Mouse (Mus musculus) liver, embryonic 13.5 days (tissue): ENCODE results near the gene Baiap2l2. TPM values are rescaled to one million over a fixed set of nuclear protein-coding genes. Genes with fewer than 3 reads are reported as not detected.
A peak's percentile ranks its signal among the peaks of the same experiment; 100 is the strongest.

Experiments
- ATAC-seq: fragments of 200-750 bp; cut with Nextera tagmentation; 2 replicates; pipeline ENCODE4 v1.8.0; 2017; ENCODE audit warnings: low read depth, mild to moderate bottlenecking, moderate number of reproducible peaks, moderate library complexity
- DNase-seq: peaks from one replicate; pipeline ENCODE4 v3.0.0; 2022
- H3K27ac ChIP-seq: fragments of 300-500 bp; sonication (generic); 2 replicates; pipeline ENCODE4 v1.5.1; 2015; ENCODE audit warnings: moderate library complexity, mild to moderate bottlenecking, inconsistent platforms
- H3K27me3 ChIP-seq: fragments of 300-500 bp; sonication (generic); 2 replicates; pipeline ENCODE4 v1.6.1; 2015; ENCODE audit warnings: mild to moderate bottlenecking, inconsistent platforms
- H3K36me3 ChIP-seq: fragments of 300-500 bp; sonication (generic); 2 replicates; pipeline ENCODE4 v1.6.1; 2015; ENCODE audit warnings: mild to moderate bottlenecking, inconsistent platforms
- H3K4me1 ChIP-seq: fragments of 300-500 bp; sonication (generic); replicated peaks from 2 replicates; pipeline ENCODE4 v1.6.1; 2015; ENCODE audit warnings: inconsistent platforms
- H3K4me2 ChIP-seq: fragments of 300-500 bp; sonication (generic); 2 replicates; pipeline ENCODE4 v1.6.1; 2015; ENCODE audit warnings: inconsistent platforms, mild to moderate bottlenecking, moderate library complexity
- H3K4me3 ChIP-seq: fragments of 300-500 bp; sonication (generic); replicated peaks from 2 replicates; pipeline ENCODE4 v1.5.1; 2015; ENCODE audit warnings: mild to moderate bottlenecking, inconsistent platforms
- H3K9ac ChIP-seq: fragments of 300-500 bp; sonication (generic); 2 replicates; pipeline ENCODE4 v1.6.1; 2015; ENCODE audit warnings: mild to moderate bottlenecking, inconsistent platforms
- H3K9me3 ChIP-seq: fragments of 300-500 bp; sonication (generic); replicated peaks from 2 replicates; pipeline ENCODE4 v1.6.1; 2016; ENCODE audit warnings: inconsistent platforms
- WGBS: fragments of 180-500 bp; shearing (Covaris S2); methylation state at CpG from one replicate; pipeline ENCODE4 v1.1.7; 2015; ENCODE audit not compliant: insufficient replicate concordance; 5-methylcytosine and 5-hydroxymethylcytosine counted together
- polyA plus RNA-seq: library from polyadenylated mRNA; unstranded; fragments of >200 nt; fragmentation: Nextera tagmentation; extraction: Ambion mirVana; gene quantifications from 2 replicates; pipeline ENCODE4 v1.2.1, GENCODE M21; 2015

The Baiap2l2 gene
- polyA plus RNA-seq, 1 experiment from 2014 or later = 1.8 TPM

GRCm38 (mm10) chr15:79324373-79324772, 39.0 kb upstream of the Baiap2l2 start:
- no peak overlapping the region for H3K4me3 ChIP-seq
- no peak overlapping the region for H3K4me2 ChIP-seq
- ATAC-seq (no peak), DNase-seq (no peak)
- H3K27me3 ChIP-seq = no peaks in the 10 kb centered on the region
- H3K9ac ChIP-seq = 0 out of 2 replicates have a peak overlapping the region, but pooled peaks have one; percentile 0
- H3K27ac ChIP-seq = peak overlapping the region; percentile 84
- 0 out of 2 replicates have a peak, but pooled peaks cover 1% of the 10 kb centered on the region for H3K36me3 ChIP-seq
- WGBS = 70% methylated on average over 3 of the region's 3 CpGs
- peaks cover 83% of the 10 kb centered on the region for H3K4me1 ChIP-seq
- no peaks in the 10 kb centered on the region for H3K9me3 ChIP-seq

- no peak overlapping the region for H3K4me3 ChIP-seq
- H3K27me3 ChIP-seq = no peaks in the 10 kb centered on the region
- H3K27ac ChIP-seq = peak overlapping the region; percentile 84
- H3K9ac ChIP-seq = peak overlapping the region; percentile 28; the same call in 1 of the 2 replicates
- H3K36me3 ChIP-seq = 0 out of 2 replicates have a peak, but pooled peaks cover 6% of the 10 kb centered on the region
- H3K4me2 ChIP-seq = no peak overlapping the region
- DNase-seq (no peak), ATAC-seq (no peak)
- peaks cover 78% of the 10 kb centered on the region for H3K4me1 ChIP-seq
- WGBS = 70% methylated on average over 4 of the region's 4 CpGs
- no peaks in the 10 kb centered on the region for H3K9me3 ChIP-seq
Observed at GRCm38 (mm10) chr15:79323791-79324155, 38.4 kb upstream of the Baiap2l2 start.

GRCm38 (mm10) chr15:79322991-79323790, 37.9 kb upstream of the Baiap2l2 start:
- ATAC-seq (no peak), DNase-seq (no peak)
- Histone ChIP-seq H3K36me3 (0 out of 2 replicates have a peak, but pooled peaks cover 7% of the 10 kb centered on the region), H3K9ac (peak overlapping the region; percentile 28), H3K4me2 (peak overlapping the region; percentile 32), H3K27ac (peak overlapping the region; percentile 84), H3K4me1 (peaks cover 75% of the 10 kb centered on the region), H3K9me3 (no peaks in the 10 kb centered on the region), H3K27me3 (no peaks in the 10 kb centered on the region), H3K4me3 (no peak overlapping the region)
- WGBS = 61% methylated on average over 6 of the region's 6 CpGs

GRCm38 (mm10) chr15:79322281-79322990, 37.1 kb upstream of the Baiap2l2 start:
- Histone ChIP-seq H3K36me3 (peaks cover 11% of the 10 kb centered on the region), H3K4me1 (peaks cover 73% of the 10 kb centered on the region), H3K27me3 (no peaks in the 10 kb centered on the region), H3K4me3 (no peak overlapping the region), H3K27ac (peak overlapping the region; percentile 84), H3K9me3 (no peaks in the 10 kb centered on the region), H3K9ac (peak overlapping the region; percentile 28), H3K4me2 (peak overlapping the region; percentile 32)
- DNase-seq (no peak), ATAC-seq (peak; percentile 2; the same call in 1 of the 2 replicates)
- WGBS = 36% methylated on average over 11 of the region's 11 CpGs

GRCm38 (mm10) chr15:79321733-79322190, 36.4 kb upstream of the Baiap2l2 start:
- Histone ChIP-seq H3K4me1 (peaks cover 66% of the 10 kb centered on the region), H3K36me3 (peaks cover 17% of the 10 kb centered on the region), H3K27ac (peak overlapping the region; percentile 84), H3K9ac (peak overlapping the region; percentile 14; the same call in 1 of the 2 replicates), H3K4me3 (no peak overlapping the region), H3K4me2 (peak overlapping the region; percentile 32), H3K27me3 (no peaks in the 10 kb centered on the region), H3K9me3 (no peaks in the 10 kb centered on the region)
- ATAC-seq (peak; percentile 71), DNase-seq (no peak)
- WGBS = 13% methylated on average over 5 of the region's 5 CpGs

GRCm38 (mm10) chr15:79313848-79314369, 28.6 kb upstream of the Baiap2l2 start:
- 80% methylated on average over 8 of the region's 8 CpGs for WGBS
- no peak; the same call in 1 of the 2 replicates for ATAC-seq
- Histone ChIP-seq H3K27ac (no peak overlapping the region), H3K4me1 (0 out of 2 replicates have a peak, but pooled peaks cover 9% of the 10 kb centered on the region), H3K9me3 (no peaks in the 10 kb centered on the region), H3K4me3 (no peak overlapping the region), H3K27me3 (no peaks in the 10 kb centered on the region), H3K36me3 (peaks cover 53% of the 10 kb centered on the region), H3K4me2 (no peak overlapping the region), H3K9ac (no peak overlapping the region)
- no peak for DNase-seq

- 70% methylated on average over 4 of the region's 4 CpGs for WGBS
- Histone ChIP-seq H3K9ac (no peak overlapping the region), H3K27me3 (no peaks in the 10 kb centered on the region), H3K4me2 (no peak overlapping the region), H3K4me3 (no peak overlapping the region), H3K27ac (no peak overlapping the region), H3K9me3 (no peaks in the 10 kb centered on the region), H3K4me1 (no peaks in the 10 kb centered on the region), H3K36me3 (peaks cover 63% of the 10 kb centered on the region)
- ATAC-seq (no peak), DNase-seq (no peak)
Observed at GRCm38 (mm10) chr15:79307861-79308260, 22.5 kb upstream of the Baiap2l2 start.

GRCm38 (mm10) chr15:79306043-79306637, 20.8 kb upstream of the Baiap2l2 start:
- no peaks in the 10 kb centered on the region for H3K9me3 ChIP-seq
- 77% methylated on average over 23 of the region's 23 CpGs for WGBS
- H3K4me1 ChIP-seq = no peaks in the 10 kb centered on the region
- no peak overlapping the region for H3K4me2 ChIP-seq
- H3K9ac ChIP-seq = no peak overlapping the region
- no peak overlapping the region for H3K27ac ChIP-seq
- no peak overlapping the region for H3K4me3 ChIP-seq
- ATAC-seq (no peak), DNase-seq (no peak)
- H3K27me3 ChIP-seq = no peaks in the 10 kb centered on the region
- peaks cover 61% of the 10 kb centered on the region for H3K36me3 ChIP-seq

GRCm38 (mm10) chr15:79304832-79305231, 19.5 kb upstream of the Baiap2l2 start:
- Histone ChIP-seq H3K9ac (no peak overlapping the region), H3K4me2 (no peak overlapping the region), H3K36me3 (peaks cover 63% of the 10 kb centered on the region), H3K9me3 (no peaks in the 10 kb centered on the region), H3K27ac (no peak overlapping the region), H3K4me1 (no peaks in the 10 kb centered on the region), H3K4me3 (no peak overlapping the region), H3K27me3 (no peaks in the 10 kb centered on the region)
- ATAC-seq = no peak
- no peak for DNase-seq
- 62% methylated on average over 4 of the region's 5 CpGs for WGBS

GRCm38 (mm10) chr15:79303725-79304124, 18.4 kb upstream of the Baiap2l2 start:
- H3K4me2 ChIP-seq = no peak overlapping the region
- no peaks in the 10 kb centered on the region for H3K9me3 ChIP-seq
- no peak overlapping the region for H3K27ac ChIP-seq
- H3K4me1 ChIP-seq = no peaks in the 10 kb centered on the region
- DNase-seq (no peak), ATAC-seq (no peak)
- H3K4me3 ChIP-seq = no peak overlapping the region
- H3K9ac ChIP-seq = no peak overlapping the region
- 71% methylated on average over 8 of the region's 8 CpGs for WGBS
- no peaks in the 10 kb centered on the region for H3K27me3 ChIP-seq
- H3K36me3 ChIP-seq = peaks cover 68% of the 10 kb centered on the region
